Mouse (Mus musculus) brain, adult 2 months (tissue): ENCODE measurements at regions not wholly inside any gene's neighbourhood (a gene's known extent, or its start where the extent isn't known, plus 50 kb on each side); places are given as distances from the start of the nearest gene placed in this dataset.

Experiments
- DNase-seq: peaks from one replicate; pipeline ENCODE4 v3.0.0; 2011; ENCODE audit warnings: low read depth, low spot score

DNA sequence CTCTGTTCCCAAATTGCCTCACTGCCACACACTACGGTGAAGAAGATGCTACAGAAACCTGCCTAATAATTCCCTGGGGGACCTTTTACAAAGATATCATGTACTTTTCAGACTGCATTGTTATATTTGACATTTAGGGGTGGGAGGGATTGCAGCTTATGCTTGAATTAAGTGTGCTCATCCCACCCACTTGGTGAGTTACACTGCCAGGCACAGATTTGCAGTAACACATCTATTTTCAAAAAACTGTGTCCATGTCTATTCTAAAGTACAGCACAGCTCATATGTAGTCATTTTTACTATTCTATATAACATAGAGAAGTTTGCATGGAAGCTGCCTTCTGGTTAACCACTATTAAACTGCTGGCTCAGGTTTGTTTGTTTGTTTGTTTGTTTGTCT lies 404.3 kb upstream of the Xrcc4 start:
- peak; percentile 43 for DNase-seq

GRCm38 (mm10) chr13:90490991-90491951 lies 401.9 kb upstream of the Xrcc4 start:
- no peak for DNase-seq

- no peak for DNase-seq
Measured at GRCm38 (mm10) chr13:90480484-90480883, 391.1 kb upstream of the Xrcc4 start.

DNA sequence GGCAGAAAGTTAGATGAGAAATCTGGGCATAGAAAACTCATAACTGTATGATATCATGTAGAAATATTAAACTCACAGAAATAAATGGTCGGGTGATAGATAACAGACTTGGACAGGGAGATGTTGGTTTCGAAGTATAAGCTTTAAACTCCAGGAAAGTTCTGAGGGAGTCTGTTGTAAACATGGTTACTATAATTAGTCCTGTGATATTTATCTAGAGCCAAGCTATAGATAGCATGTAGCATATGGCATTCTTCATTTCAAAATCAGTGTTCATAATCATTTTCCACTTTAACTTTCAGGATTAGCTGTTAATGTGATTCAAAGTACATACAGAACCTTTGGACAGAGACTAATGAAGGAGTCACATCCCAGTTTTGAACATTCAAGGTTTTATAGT lies 387.5 kb upstream of the Xrcc4 start:
- peak; percentile 8 for DNase-seq

- no peak for DNase-seq
Measured at GRCm38 (mm10) chr13:90474507-90474906, 385.1 kb upstream of the Xrcc4 start.

DNA sequence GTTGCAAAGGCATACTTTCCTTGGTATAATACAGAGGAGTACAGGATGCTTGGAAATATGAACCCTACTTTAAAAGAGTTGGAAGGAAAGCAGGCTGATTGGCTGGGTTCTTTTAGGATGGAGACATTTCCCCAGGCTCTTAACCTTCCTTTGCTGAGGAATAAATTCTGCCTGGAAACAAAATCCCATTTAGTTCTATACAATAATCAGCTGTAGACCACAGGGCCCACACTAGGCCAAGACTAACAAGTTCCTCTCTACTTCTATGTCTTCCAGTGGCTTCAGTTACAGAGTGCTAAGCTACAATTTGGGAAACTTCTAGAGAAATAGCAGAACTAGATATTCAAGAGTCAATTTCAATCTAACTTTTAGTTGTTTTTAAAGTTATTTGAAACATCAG lies 384.6 kb upstream of the Xrcc4 start:
- no peak for DNase-seq

DNA sequence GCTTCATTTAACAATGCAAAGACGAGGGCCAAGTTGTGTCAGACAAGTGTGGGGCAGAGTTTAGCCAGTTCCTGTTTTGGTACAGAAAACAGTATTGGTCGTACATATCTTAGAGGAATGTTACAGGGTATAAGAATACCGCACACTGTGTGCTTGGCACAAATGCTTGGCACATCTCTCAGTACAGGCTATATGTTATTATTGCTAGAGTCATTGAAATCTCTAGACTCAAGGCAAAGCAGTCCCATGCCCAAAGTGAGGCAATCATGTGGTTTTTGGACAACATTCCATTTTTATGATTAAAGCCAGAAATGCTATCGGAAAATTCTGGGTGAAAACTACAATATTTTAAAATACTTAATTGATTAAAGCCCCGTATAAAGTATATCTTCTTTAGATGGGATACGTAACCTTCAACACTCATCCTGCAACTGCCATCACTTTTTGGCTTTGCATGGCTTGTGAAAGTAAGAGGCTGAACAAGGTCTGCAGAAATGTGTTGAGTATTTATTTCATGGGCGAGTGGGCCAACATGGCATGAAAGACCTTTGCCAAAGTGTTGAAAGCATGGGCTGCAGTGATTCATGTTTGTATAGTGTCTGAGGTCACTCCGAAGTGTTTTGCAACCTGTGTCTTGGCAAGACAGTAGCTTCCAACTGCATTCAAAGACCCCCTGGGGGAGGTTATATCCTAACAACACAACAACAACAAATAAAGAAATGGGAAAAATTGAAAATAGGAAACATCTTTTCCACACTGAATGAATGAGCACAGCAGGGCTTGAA lies 383.8 kb upstream of the Xrcc4 start:
- DNase-seq: no peak

DNA sequence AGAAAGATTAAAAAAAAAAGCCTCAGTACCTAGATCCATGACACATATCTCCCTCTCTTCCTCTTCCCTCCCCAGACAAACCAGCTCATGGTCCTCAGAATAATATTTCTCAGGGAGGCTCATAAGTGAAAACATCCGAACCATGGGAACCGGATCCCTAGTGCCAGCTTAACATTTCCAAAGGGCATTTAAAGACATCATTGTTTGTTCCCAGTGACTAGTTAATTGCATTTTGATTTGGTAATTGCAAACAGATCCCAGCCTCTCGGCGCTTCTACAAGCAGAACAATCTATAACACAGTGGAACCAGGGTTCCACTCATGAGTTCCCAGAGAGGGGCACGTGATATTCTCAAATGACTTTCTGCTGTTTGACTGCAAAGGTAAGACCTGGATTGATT lies 376.7 kb upstream of the Xrcc4 start:
- DNase-seq: no peak

- DNase-seq: no peak
Measured at GRCm38 (mm10) chr13:90464051-90464450, 374.6 kb upstream of the Xrcc4 start.

DNA sequence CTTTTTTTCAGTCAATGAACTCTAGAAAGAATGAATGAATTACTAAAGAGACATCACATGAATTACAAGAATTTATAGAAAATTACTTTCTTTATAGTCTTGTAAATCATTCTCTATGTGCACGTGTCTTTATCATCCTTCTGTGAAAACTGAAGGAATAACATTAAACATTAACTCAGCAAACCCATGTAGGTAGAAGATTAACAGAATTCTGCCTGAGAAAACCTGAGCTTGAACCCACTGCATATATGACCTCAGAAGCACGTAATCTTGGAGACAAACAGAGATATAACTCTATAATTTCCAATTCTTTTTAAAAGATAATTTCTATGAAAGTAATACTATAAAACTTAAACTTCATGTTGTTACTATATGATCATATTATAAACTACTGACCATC lies 374.0 kb upstream of the Xrcc4 start:
- DNase-seq: no peak

- DNase-seq: no peak
Measured at GRCm38 (mm10) chr13:90454631-90455030, 365.2 kb upstream of the Xrcc4 start.

GRCm38 (mm10) chr13:90426901-90427300 lies 337.5 kb upstream of the Xrcc4 start:
- DNase-seq: no peak

- peak; percentile 32 for DNase-seq
Measured at GRCm38 (mm10) chr13:90425379-90425778, 336.0 kb upstream of the Xrcc4 start.

GRCm38 (mm10) chr13:90424541-90424940 lies 335.1 kb upstream of the Xrcc4 start:
- DNase-seq: no peak

DNA sequence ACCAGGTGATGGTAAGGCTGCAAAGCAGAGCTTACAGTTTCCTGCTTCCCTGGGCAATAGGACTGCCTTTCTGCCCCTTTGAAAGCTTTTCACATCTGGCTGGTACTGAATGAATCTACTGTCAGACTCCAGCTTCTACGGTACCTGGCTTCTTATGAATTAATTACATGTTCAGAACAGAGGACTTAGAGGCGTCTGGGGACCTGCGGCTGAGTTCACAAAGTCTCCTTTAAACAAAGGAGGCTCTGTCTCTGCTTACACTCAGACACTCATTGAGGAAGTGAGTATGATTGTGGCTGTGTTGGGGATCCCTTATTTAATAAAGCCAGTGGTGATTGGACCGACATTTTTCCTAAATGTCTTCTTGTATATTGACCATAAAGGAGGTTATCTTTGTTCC lies 331.6 kb upstream of the Xrcc4 start:
- no peak for DNase-seq

DNA sequence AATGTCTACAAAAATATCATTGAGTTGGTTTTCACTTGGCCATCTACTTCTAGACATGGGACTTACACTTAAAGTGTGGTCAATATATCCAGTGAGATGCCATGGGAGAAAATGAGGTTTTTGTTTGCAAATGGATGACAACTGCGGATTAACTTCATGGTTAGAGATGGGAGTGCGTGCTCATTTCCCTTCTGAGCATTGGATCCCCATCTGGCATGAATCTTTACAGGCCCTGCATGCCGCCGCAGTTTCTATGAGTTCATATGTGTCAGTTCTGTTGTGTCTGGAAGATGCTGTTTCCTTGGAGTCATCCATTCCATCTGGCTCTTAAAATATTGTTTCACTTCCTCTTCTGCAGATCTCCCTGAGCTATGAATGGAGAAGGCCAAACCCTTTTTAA lies 315.0 kb upstream of the Xrcc4 start:
- DNase-seq: no peak

DNA sequence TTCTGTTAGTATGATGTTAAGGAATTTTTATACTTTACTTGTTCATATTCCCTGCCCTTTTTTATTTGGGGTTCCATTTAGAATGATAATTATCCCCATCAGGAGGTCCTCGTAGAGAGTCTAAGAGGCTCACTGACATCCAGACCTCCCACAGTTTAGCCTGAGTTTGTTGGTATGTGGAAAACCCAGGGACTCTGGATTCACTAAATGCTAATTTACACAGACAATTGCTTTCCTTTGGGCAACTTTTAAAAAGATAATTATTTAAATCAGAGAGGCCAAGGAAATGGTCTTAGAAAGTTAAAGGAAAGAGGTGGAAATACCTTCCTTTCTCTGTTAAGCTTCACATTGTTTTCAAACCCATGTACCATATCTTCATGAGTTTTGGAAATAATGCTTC lies 312.7 kb upstream of the Xrcc4 start:
- no peak for DNase-seq

DNA sequence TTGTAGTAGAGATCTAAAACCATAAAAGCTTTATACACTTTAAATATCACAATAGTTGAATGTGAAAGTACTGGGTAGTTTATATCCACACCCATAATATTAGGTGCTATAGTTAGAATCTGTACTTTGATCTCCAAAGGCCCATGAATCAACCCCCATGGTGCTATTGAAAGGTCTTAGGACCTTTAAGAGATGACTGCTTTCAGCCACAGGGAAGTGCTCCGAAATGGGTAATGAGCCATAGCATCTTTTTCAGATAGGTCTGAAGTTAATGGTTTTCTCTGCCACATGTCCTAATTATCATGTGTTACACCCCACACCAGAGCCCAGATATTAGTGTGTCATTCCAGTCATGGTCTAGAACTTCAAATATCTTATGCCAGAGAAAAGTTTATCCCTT lies 312.1 kb upstream of the Xrcc4 start:
- DNase-seq: no peak

GRCm38 (mm10) chr13:90395274-90396023 lies 306.0 kb upstream of the Xrcc4 start:
- peak; percentile 20 for DNase-seq

GRCm38 (mm10) chr13:90394815-90395241 lies 305.4 kb upstream of the Xrcc4 start:
- peak; percentile 54 for DNase-seq

DNA sequence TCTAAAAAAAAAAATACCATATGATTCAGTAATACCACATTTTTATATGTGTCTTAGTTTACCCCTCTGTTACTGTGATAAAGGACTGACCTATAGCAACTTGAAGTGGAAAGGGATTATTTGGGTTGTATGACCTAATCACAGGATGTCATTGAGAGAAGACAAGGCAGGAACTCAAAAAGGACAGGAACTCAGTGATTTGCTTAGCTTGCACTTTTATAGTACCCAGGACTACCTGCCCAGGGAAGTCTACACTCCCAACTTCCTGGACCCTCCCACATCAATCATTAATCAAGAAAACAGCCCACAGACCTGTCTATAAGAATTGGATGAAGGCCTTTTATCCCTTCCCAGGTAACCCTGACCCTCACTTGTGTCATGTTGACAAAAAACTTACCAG lies 303.0 kb upstream of the Xrcc4 start:
- no peak for DNase-seq

- no peak for DNase-seq
Measured at GRCm38 (mm10) chr13:90376619-90377018, 287.2 kb upstream of the Xrcc4 start.
